ENCODE assay signal across 19 mouse cellular contexts in genomic region chr3:103073771-103074170, GRCm38 (mm10). TPM values are rescaled to one million over a fixed set of nuclear protein-coding genes. Genes with fewer than 3 reads are reported as not detected.
"Had no signal": no experiment of that assay in that cellular context is flagged by ENCODE, and none has a peak within 500 bp of the region (broad histone marks: within the 10 kb centered on the region; RNA-seq: fewer than 3 reads in every experiment).

Gene Ampd1 (plus strand): TSS chr3:103074014.

- H3K4me1 ChIP-seq: limb, embryonic 10.5 days; midbrain, embryonic 15.5 days; neural tube, embryonic 13.5 days had no signal

- H3K27me3 ChIP-seq: midbrain, embryonic 15.5 days; neural tube, embryonic 13.5 days had no signal

- DNase-seq: kidney, adult 9 months; lung, embryonic 14.5 days; lung, postnatal 10 days; lung, postnatal 4 days; retina, postnatal 1 day; right cerebral cortex, postnatal 14 days; thymus, postnatal 36 days had no signal

- H3K4me2 ChIP-seq: liver, embryonic 11.5 days; lung, embryonic 14.5 days; midbrain, embryonic 11.5 days; midbrain, embryonic 15.5 days; neural tube, embryonic 13.5 days had no signal

- H3K4me3 ChIP-seq: limb, embryonic 10.5 days; midbrain, embryonic 15.5 days; neural tube, embryonic 13.5 days had no signal

- H3K9me3 ChIP-seq: limb, embryonic 10.5 days; midbrain, embryonic 15.5 days; neural tube, embryonic 13.5 days had no signal

- H3K9ac ChIP-seq: lung, embryonic 14.5 days; midbrain, embryonic 15.5 days; neural tube, embryonic 13.5 days had no signal

- ATAC-seq: midbrain, embryonic 15.5 days had no signal

- H3K27ac ChIP-seq: kidney, postnatal 0 days; limb, embryonic 10.5 days; midbrain, embryonic 15.5 days; neural tube, embryonic 13.5 days had no signal

RNA-seq across cellular contexts. Expression of gene Ampd1, which starts in this region (rescaled TPM):
- total RNA-seq: layer of hippocampus, adult 8-10 months; layer of hippocampus, postnatal 14 days; left cerebral cortex, adult 18-20 months; left cerebral cortex, postnatal 10 days; monocyte, adult 5-6 weeks had no signal
- polyA plus RNA-seq: kidney, postnatal 0 days; limb, embryonic 10.5 days; midbrain, embryonic 15.5 days; neural tube, embryonic 13.5 days; small intestine, adult 2 months had no signal
